Mouse (Mus musculus): ENCODE results near the gene Gde1. TPM values are rescaled to one million over a fixed set of nuclear protein-coding genes. Genes with fewer than 3 reads are reported as not detected.

The Gde1 gene
- 87.3 and 87.5 TPM in 2 replicates for polyA plus RNA-seq (2014; fragmentation: Nextera tagmentation; extraction: Ambion mirVana)

- no peaks in the 10 kb centered on the region for H3K27me3 ChIP-seq (ENCODE audit: control insufficient read depth, insufficient read depth, low read length)
- peak within 1 kb of the TSS; percentile 79 for H3K4me2 ChIP-seq (ENCODE audit: low read length)
- ATAC-seq (ENCODE audit: insufficient number of reproducible peaks, insufficient read depth, low FRiP score, low read depth): peak; percentile 91
- H3K27ac ChIP-seq (replicated peaks in 1 of 2; ENCODE audit: control insufficient read depth in 1 of 2, insufficient read depth in 1 of 2, low read depth in 2 of 2, low read length in 2 of 2): peak within 1 kb of the TSS; percentile 70 to 86
- peaks cover 4 to 17% of the 10 kb centered on the region in 2 experiments; a peak in 3 of 4 replicates for H3K4me1 ChIP-seq (ENCODE audit: control insufficient read depth in 2 of 2, insufficient read depth in 2 of 2, low read length in 2 of 2)
- 0 out of 2 replicates have a peak, but pooled peaks cover 4% of the 10 kb centered on the region for H3K36me3 ChIP-seq (ENCODE audit: control insufficient read depth, insufficient read depth, low read length)
- peak within 1 kb of the TSS; percentile 84 for H3K9ac ChIP-seq (ENCODE audit: low read length)
- WGBS: under 1% methylated on average over 66 of the region's 66 CpGs
- H3K4me3 ChIP-seq (ENCODE audit: control insufficient read depth in 1 of 2, insufficient read depth in 1 of 2, low read depth in 1 of 2, low read length in 2 of 2): peak within 1 kb of the TSS; percentile 70 to 71
- no peaks in the 10 kb centered on the region for H3K9me3 ChIP-seq (ENCODE audit: control insufficient read depth, low read length)
Observed at GRCm38 (mm10) chr7:118705101-118705961, at the start of gene Gde1. Gde1 (minus strand) TSS chr7:118705778.

- H3K27ac ChIP-seq (replicated peaks in 1 of 2; ENCODE audit: control insufficient read depth in 1 of 2, insufficient read depth in 1 of 2, low read depth in 2 of 2, low read length in 2 of 2): no peak overlapping the region
- H3K4me2 ChIP-seq (ENCODE audit: low read length): no peak overlapping the region
- 82% methylated on average over 7 of the region's 7 CpGs for WGBS
- no peaks in the 10 kb centered on the region for H3K9me3 ChIP-seq (ENCODE audit: control insufficient read depth, low read length)
- peaks cover 93% of the 10 kb centered on the region for H3K36me3 ChIP-seq (ENCODE audit: control insufficient read depth, insufficient read depth, low read length)
- no peak overlapping the region for H3K4me3 ChIP-seq (ENCODE audit: control insufficient read depth in 1 of 2, insufficient read depth in 1 of 2, low read depth in 1 of 2, low read length in 2 of 2)
- H3K4me1 ChIP-seq (ENCODE audit: control insufficient read depth in 2 of 2, insufficient read depth in 2 of 2, low read length in 2 of 2): no peaks in the 10 kb centered on the region
- no peak for ATAC-seq (ENCODE audit: insufficient number of reproducible peaks, insufficient read depth, low FRiP score, low read depth)
- H3K27me3 ChIP-seq (ENCODE audit: control insufficient read depth, insufficient read depth, low read length): no peaks in the 10 kb centered on the region
- no peak overlapping the region for H3K9ac ChIP-seq (ENCODE audit: low read length)
Observed at GRCm38 (mm10) chr7:118751625-118752024, 46.0 kb upstream of the Gde1 start.

GRCm38 (mm10) chr7:118749706-118750105 is 44.1 kb upstream of the Gde1 start:
- H3K9me3 ChIP-seq (ENCODE audit: control insufficient read depth, low read length): no peaks in the 10 kb centered on the region
- H3K4me2 ChIP-seq (ENCODE audit: low read length): no peak overlapping the region
- no peaks in the 10 kb centered on the region for H3K4me1 ChIP-seq (ENCODE audit: control insufficient read depth in 2 of 2, insufficient read depth in 2 of 2, low read length in 2 of 2)
- H3K9ac ChIP-seq (ENCODE audit: low read length): no peak overlapping the region
- H3K27me3 ChIP-seq (ENCODE audit: control insufficient read depth, insufficient read depth, low read length): no peaks in the 10 kb centered on the region
- 83% methylated on average over 8 of the region's 8 CpGs for WGBS
- no peak overlapping the region for H3K27ac ChIP-seq (replicated peaks in 1 of 2; ENCODE audit: control insufficient read depth in 1 of 2, insufficient read depth in 1 of 2, low read depth in 2 of 2, low read length in 2 of 2)
- peaks cover 95% of the 10 kb centered on the region for H3K36me3 ChIP-seq (ENCODE audit: control insufficient read depth, insufficient read depth, low read length)
- ATAC-seq (ENCODE audit: insufficient number of reproducible peaks, insufficient read depth, low FRiP score, low read depth): no peak
- no peak overlapping the region for H3K4me3 ChIP-seq (ENCODE audit: control insufficient read depth in 1 of 2, insufficient read depth in 1 of 2, low read depth in 1 of 2, low read length in 2 of 2)

- no peaks in the 10 kb centered on the region for H3K9me3 ChIP-seq (ENCODE audit: control insufficient read depth, low read length)
- no peak overlapping the region for H3K4me3 ChIP-seq (ENCODE audit: control insufficient read depth in 1 of 2, insufficient read depth in 1 of 2, low read depth in 1 of 2, low read length in 2 of 2)
- no peaks in the 10 kb centered on the region for H3K27me3 ChIP-seq (ENCODE audit: control insufficient read depth, insufficient read depth, low read length)
- ATAC-seq (ENCODE audit: insufficient number of reproducible peaks, insufficient read depth, low FRiP score, low read depth): no peak
- H3K36me3 ChIP-seq (ENCODE audit: control insufficient read depth, insufficient read depth, low read length): peaks cover 90% of the 10 kb centered on the region
- H3K27ac ChIP-seq (replicated peaks in 1 of 2; ENCODE audit: control insufficient read depth in 1 of 2, insufficient read depth in 1 of 2, low read depth in 2 of 2, low read length in 2 of 2): no peak overlapping the region
- WGBS: 88% methylated on average over 12 of the region's 12 CpGs
- no peak overlapping the region for H3K4me2 ChIP-seq (ENCODE audit: low read length)
- no peak overlapping the region for H3K9ac ChIP-seq (ENCODE audit: low read length)
- no peaks in the 10 kb centered on the region for H3K4me1 ChIP-seq (ENCODE audit: control insufficient read depth in 2 of 2, insufficient read depth in 2 of 2, low read length in 2 of 2)
Observed at GRCm38 (mm10) chr7:118747891-118748672, 42.5 kb upstream of the Gde1 start.

- Histone ChIP-seq H3K27me3 (ENCODE audit: control insufficient read depth, insufficient read depth, low read length) (no peaks in the 10 kb centered on the region), H3K27ac (replicated peaks in 1 of 2; ENCODE audit: control insufficient read depth in 1 of 2, insufficient read depth in 1 of 2, low read depth in 2 of 2, low read length in 2 of 2) (no peak overlapping the region), H3K9ac (ENCODE audit: low read length) (no peak overlapping the region), H3K4me3 (ENCODE audit: control insufficient read depth in 1 of 2, insufficient read depth in 1 of 2, low read depth in 1 of 2, low read length in 2 of 2) (no peak overlapping the region), H3K9me3 (ENCODE audit: control insufficient read depth, low read length) (no peaks in the 10 kb centered on the region), H3K36me3 (ENCODE audit: control insufficient read depth, insufficient read depth, low read length) (peaks cover 57% of the 10 kb centered on the region), H3K4me1 (ENCODE audit: control insufficient read depth in 2 of 2, insufficient read depth in 2 of 2, low read length in 2 of 2) (peaks cover 4% of the 10 kb centered on the region in 2 experiments; a peak in 3 of 4 replicates), H3K4me2 (ENCODE audit: low read length) (no peak overlapping the region)
- 90% methylated on average over 5 of the region's 5 CpGs for WGBS
- no peak for ATAC-seq (ENCODE audit: insufficient number of reproducible peaks, insufficient read depth, low FRiP score, low read depth)
Observed at GRCm38 (mm10) chr7:118744766-118745165, 39.2 kb upstream of the Gde1 start.

GRCm38 (mm10) chr7:118742278-118742677 is 36.7 kb upstream of the Gde1 start:
- no peak overlapping the region for H3K27ac ChIP-seq (replicated peaks in 1 of 2; ENCODE audit: control insufficient read depth in 1 of 2, insufficient read depth in 1 of 2, low read depth in 2 of 2, low read length in 2 of 2)
- H3K4me3 ChIP-seq (ENCODE audit: control insufficient read depth in 1 of 2, insufficient read depth in 1 of 2, low read depth in 1 of 2, low read length in 2 of 2): no peak overlapping the region
- H3K4me2 ChIP-seq (ENCODE audit: low read length): no peak overlapping the region
- H3K27me3 ChIP-seq (ENCODE audit: control insufficient read depth, insufficient read depth, low read length): peaks cover 3% of the 10 kb centered on the region; the same call in 1 of the 2 replicates
- H3K9me3 ChIP-seq (ENCODE audit: control insufficient read depth, low read length): no peaks in the 10 kb centered on the region
- WGBS: 65% methylated on average over 6 of the region's 6 CpGs
- H3K9ac ChIP-seq (ENCODE audit: low read length): no peak overlapping the region
- no peak for ATAC-seq (ENCODE audit: insufficient number of reproducible peaks, insufficient read depth, low FRiP score, low read depth)
- H3K36me3 ChIP-seq (ENCODE audit: control insufficient read depth, insufficient read depth, low read length): peaks cover 32% of the 10 kb centered on the region
- H3K4me1 ChIP-seq (ENCODE audit: control insufficient read depth in 2 of 2, insufficient read depth in 2 of 2, low read length in 2 of 2): peaks cover 4% of the 10 kb centered on the region in 2 experiments; a peak in 3 of 4 replicates

- ATAC-seq (ENCODE audit: insufficient number of reproducible peaks, insufficient read depth, low FRiP score, low read depth): peak; percentile 94
- no peaks in the 10 kb centered on the region for H3K9me3 ChIP-seq (ENCODE audit: control insufficient read depth, low read length)
- peak overlapping the region; percentile 49 to 59; a peak in 2 of 4 replicates for H3K27ac ChIP-seq (replicated peaks in 1 of 2; ENCODE audit: control insufficient read depth in 1 of 2, insufficient read depth in 1 of 2, low read depth in 2 of 2, low read length in 2 of 2)
- H3K27me3 ChIP-seq (ENCODE audit: control insufficient read depth, insufficient read depth, low read length): peaks cover 3% of the 10 kb centered on the region; the same call in 1 of the 2 replicates
- H3K4me1 ChIP-seq (ENCODE audit: control insufficient read depth in 2 of 2, insufficient read depth in 2 of 2, low read length in 2 of 2): peaks cover 4% of the 10 kb centered on the region in 2 experiments; a peak in 3 of 4 replicates
- H3K4me3 ChIP-seq (ENCODE audit: control insufficient read depth in 1 of 2, insufficient read depth in 1 of 2, low read depth in 1 of 2, low read length in 2 of 2): peak overlapping the region; percentile 64 to 78
- H3K4me2 ChIP-seq (ENCODE audit: low read length): peak overlapping the region; percentile 73
- 4% methylated on average over 41 of the region's 41 CpGs for WGBS
- peak overlapping the region; percentile 71 for H3K9ac ChIP-seq (ENCODE audit: low read length)
- H3K36me3 ChIP-seq (ENCODE audit: control insufficient read depth, insufficient read depth, low read length): peaks cover 20% of the 10 kb centered on the region
Observed at GRCm38 (mm10) chr7:118740532-118741338, 35.2 kb upstream of the Gde1 start.
